Mouse (Mus musculus) lung, adult 2 months (tissue): ENCODE measurements around the gene Nudt14.

ENCODE experiments used
- CTCF ChIP-seq: fragments of 200-500 bp; IDR thresholded peaks from 2 replicates; pipeline ENCODE4 v1.5.1; 2011; ENCODE audit warnings: mild to moderate bottlenecking, low read length, control low read depth; ENCODE audit not compliant: insufficient read depth
- POLR2A ChIP-seq: fragments of 200-500 bp; IDR thresholded peaks from 2 replicates; pipeline ENCODE4 v1.6.1; 2011; ENCODE audit warnings: low read depth, mild to moderate bottlenecking, control low read depth, low read length, borderline replicate concordance; ENCODE audit errors: extremely low read depth

DNA sequence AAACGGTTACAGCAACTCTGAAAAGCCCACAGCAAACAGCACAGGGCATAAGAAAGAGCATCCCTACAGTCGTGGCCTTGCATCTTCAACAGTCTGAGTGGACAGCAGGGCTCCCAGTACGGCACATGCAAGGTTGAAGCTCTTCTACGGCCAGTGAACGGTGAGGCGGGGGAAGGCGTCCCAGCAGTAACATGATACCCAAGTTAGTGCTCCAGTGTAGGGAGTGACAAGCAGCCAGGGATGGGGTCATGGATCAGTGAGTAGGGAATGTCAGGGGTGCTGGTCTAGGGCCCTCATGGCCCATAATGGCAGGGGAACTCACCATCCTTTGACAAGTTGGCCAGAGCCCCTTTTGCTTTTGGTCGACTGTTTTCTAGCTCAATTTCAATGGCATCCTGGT is 27.0 kb upstream of the Nudt14 start:
- no peak for TF ChIP-seq CTCF
- TF ChIP-seq POLR2A = no peak
